Mouse (Mus musculus): Measurements from ENCODE around the gene Ppp1r3d. TPM values are rescaled to one million over a fixed set of nuclear protein-coding genes. Genes with fewer than 3 reads are reported as not detected.

Ppp1r3d gene
- 0.75 and 0.79 TPM in 2 replicates for polyA plus RNA-seq (2012; rRNA removed)

GRCm38 (mm10) chr2:178414261-178415149, at the start of gene Ppp1r3d, which contains the start of gene Fam217b:
Gene Ppp1r3d, minus strand, starts transcription at chr2:178414472.
Gene Fam217b, plus strand, starts transcription at chr2:178414524.

GRCm38 (mm10) chr2:178430231-178430630, 16.0 kb upstream of the Ppp1r3d start, which contains the start of gene Cdh26:
Gene Cdh26, plus strand, starts transcription at chr2:178430531.

GRCm38 (mm10) chr2:178407053-178407815, 7.0 kb downstream of the Ppp1r3d start, which contains the start of gene Sycp2:
Gene Sycp2, minus strand, starts transcription at chr2:178407685.

Other genes starting within 250 kb of the Ppp1r3d start
- gene Sycp2, start 6.8 kb downstream of the Ppp1r3d start, polyA plus RNA-seq (2012; rRNA removed) = 0.07 and 0.08 TPM in 2 replicates
- 0.56 and 0.59 TPM in 2 replicates for gene Fam217b, start 52 bp upstream of the Ppp1r3d start, polyA plus RNA-seq (2012; rRNA removed)
- 0.12 TPM in 2 replicates for gene Cdh26, start 16.1 kb upstream of the Ppp1r3d start, polyA plus RNA-seq (2012; rRNA removed)